Mouse (Mus musculus) layer of hippocampus, adult 18-20 months (tissue): ENCODE data around the gene Zfp513. TPM values are rescaled to one million over a fixed set of nuclear protein-coding genes. Genes with fewer than 3 reads are reported as not detected.

Experiments
- DNase-seq, 2 experiments: peaks; one replicate each; pipeline ENCODE4 v3.0.0; 2022; ENCODE audit warnings: low spot score in 2 of 2
- total RNA-seq, 2 experiments: library from RNA; stranded (reverse); gene quantifications; 2 replicates each; pipeline ENCODE4 v1.2.3; 2021

Gene Zfp513
- total RNA-seq, 2 experiments from 2014 or later, result 27.1 to 28.2 TPM

GRCm38 (mm10) chr5:31179766-31180630 lies 22.1 kb downstream of the Zfp513 start, which contains the start of the genes Gm29609 and Gtf3c2:
Gene Gm29609 (minus strand): TSS chr5:31179911.
Gene Gtf3c2 (minus strand): TSS chr5:31180144.
- peak; percentile 97 to 98 for DNase-seq

- no peak for DNase-seq
Observed at GRCm38 (mm10) chr5:31179301-31179765, 22.8 kb downstream of the Zfp513 start.

- no peak for DNase-seq
Observed at GRCm38 (mm10) chr5:31168630-31169029, 33.5 kb downstream of the Zfp513 start.

- DNase-seq, result no peak
Observed at GRCm38 (mm10) chr5:31164878-31165277, 37.2 kb downstream of the Zfp513 start.

- no peak for DNase-seq
Observed at GRCm38 (mm10) chr5:31162462-31162861, 39.6 kb downstream of the Zfp513 start.

GRCm38 (mm10) chr5:31154152-31154553 lies 48.0 kb downstream of the Zfp513 start, which contains the start of gene Mpv17:
Gene Mpv17 (minus strand): TSS chr5:31154251.
- DNase-seq, result peak; percentile 75 to 88

- no peak for DNase-seq
Observed at GRCm38 (mm10) chr5:31153516-31154151, 48.5 kb downstream of the Zfp513 start.

- DNase-seq, result no peak
Observed at GRCm38 (mm10) chr5:31151746-31152145, 50.4 kb downstream of the Zfp513 start.

- no peak for DNase-seq
Observed at GRCm38 (mm10) chr5:31149781-31150180, 52.3 kb downstream of the Zfp513 start.

Other genes starting within 250 kb of the Zfp513 start
- gene Preb, start 241.9 kb downstream of the Zfp513 start, total RNA-seq, result 100 to 1,000 TPM; 119 to 125 TPM
- gene Tcf23, start 233.6 kb downstream of the Zfp513 start, total RNA-seq, result under 1 TPM; 0.12 to 0.30 TPM
- gene Atraid, start 154.0 kb downstream of the Zfp513 start, total RNA-seq, result 10 to 100 TPM; 68.1 to 70.0 TPM
- gene Slc5a6, start 153.4 kb downstream of the Zfp513 start, total RNA-seq, result 10 to 100 TPM; 14.9 to 17.6 TPM
- 10 to 100 TPM; 20.0 to 20.9 TPM for gene Cad, start 147.5 kb downstream of the Zfp513 start, total RNA-seq
- not detected for gene Dnajc5g, start 96.0 kb downstream of the Zfp513 start, total RNA-seq
- 10 to 100 TPM; 84.1 to 93.8 TPM for gene Slc30a3, start 94.1 kb downstream of the Zfp513 start, total RNA-seq
- not detected for gene Trim54, start 85.6 kb downstream of the Zfp513 start, total RNA-seq
- gene Ucn, start 63.5 kb downstream of the Zfp513 start, total RNA-seq, result not detected
- gene Mpv17, start 48.1 kb downstream of the Zfp513 start, total RNA-seq, result 10 to 100 TPM; 57.4 to 61.8 TPM
- 1 to 10 TPM; 3.6 to 3.8 TPM for gene Gm29609, start 22.4 kb downstream of the Zfp513 start, total RNA-seq
- 10 to 100 TPM; 57.7 to 60.9 TPM for gene Gtf3c2, start 22.2 kb downstream of the Zfp513 start, total RNA-seq
- 10 to 100 TPM; 75.2 to 81.6 TPM for gene Snx17, start 9.1 kb downstream of the Zfp513 start, total RNA-seq
- 10 to 100 TPM; 39.0 to 39.5 TPM for gene Eif2b4, start 8.9 kb downstream of the Zfp513 start, total RNA-seq
- 10 to 100 TPM; 69.6 to 73.3 TPM for gene Ppm1g, start 18.4 kb upstream of the Zfp513 start, total RNA-seq
- gene Nrbp1, start 38.6 kb upstream of the Zfp513 start, total RNA-seq, result 10 to 100 TPM; 83.8 to 86.3 TPM
- not detected for gene Gm9970, start 38.9 kb upstream of the Zfp513 start, total RNA-seq
- 1 to 10 TPM; 2.2 to 4.0 TPM for gene Krtcap3, start 49.4 kb upstream of the Zfp513 start, total RNA-seq
- gene Ift172, start 88.8 kb upstream of the Zfp513 start, total RNA-seq, result 10 to 100 TPM; 79.3 to 86.3 TPM
- gene Fndc4, start 93.8 kb upstream of the Zfp513 start, total RNA-seq, result 100 to 1,000 TPM; 159 to 188 TPM
- not detected for gene Gckr, start 95.1 kb upstream of the Zfp513 start, total RNA-seq